In genomic region chr1:56286386-56287045, GRCm38 (mm10) we compare ENCODE assay signal across 17 mouse cellular contexts.
DNase-seq lines count a peak whose midpoint lies in the region; ATAC-seq and TF ChIP-seq lines count a peak whose summit lies in the region.
"Had no signal": no experiment of that assay in that cellular context is flagged by ENCODE, and none has a peak within 500 bp of the region (broad histone marks: within the 10 kb centered on the region; RNA-seq: fewer than 3 reads in every experiment).

No protein-coding gene starts in this region.

- no peak for ATAC-seq in hindbrain, embryonic 11.5 days (ENCODE audit: low FRiP score)
- no peak for ATAC-seq in hindbrain, embryonic 14.5 days (ENCODE audit: low FRiP score)
- ATAC-seq: forebrain, embryonic 13.5 days; liver, embryonic 12.5 days had no signal

- no peaks in the 10 kb centered on the region for H3K27me3 ChIP-seq in hindbrain, embryonic 11.5 days (ENCODE audit: control insufficient read depth, insufficient read depth, low read length)
- no peaks in the 10 kb centered on the region for H3K27me3 ChIP-seq in hindbrain, embryonic 14.5 days (ENCODE audit: control insufficient read depth, insufficient read depth, low read length)
- H3K27me3 ChIP-seq: embryonic facial prominence, embryonic 15.5 days; forebrain, embryonic 13.5 days; hindbrain, embryonic 15.5 days; liver, embryonic 12.5 days; midbrain, embryonic 12.5 days had no signal

- no peaks in the 10 kb centered on the region for H3K36me3 ChIP-seq in hindbrain, embryonic 11.5 days (ENCODE audit: control insufficient read depth, insufficient read depth, low read length)
- no peaks in the 10 kb centered on the region for H3K36me3 ChIP-seq in hindbrain, embryonic 14.5 days (replicated peaks; ENCODE audit: control insufficient read depth, insufficient read depth)
- H3K36me3 ChIP-seq: embryonic facial prominence, embryonic 15.5 days; hindbrain, embryonic 15.5 days; liver, embryonic 12.5 days; midbrain, embryonic 12.5 days had no signal

- intact Hi-C loops in gastrocnemius, adult 2 months (cut with DNase I), result no loop called here

- H3K4me2 ChIP-seq in hindbrain, embryonic 11.5 days (replicated peaks; ENCODE audit: low read depth, low read length), result no peak overlapping the region
- H3K4me2 ChIP-seq in hindbrain, embryonic 14.5 days (replicated peaks), result no peak overlapping the region
- H3K4me2 ChIP-seq: embryonic facial prominence, embryonic 15.5 days; forebrain, embryonic 13.5 days; hindbrain, embryonic 15.5 days; liver, embryonic 12.5 days; midbrain, embryonic 12.5 days had no signal

- no peak overlapping the region for H3K27ac ChIP-seq in hindbrain, embryonic 11.5 days (ENCODE audit: low read depth, low read length)
- H3K27ac ChIP-seq in hindbrain, embryonic 14.5 days, result no peak overlapping the region
- H3K27ac ChIP-seq in gastrocnemius, adult 2 months, result no peak overlapping the region
- H3K27ac ChIP-seq: embryonic facial prominence, embryonic 15.5 days; forebrain, embryonic 13.5 days; hindbrain, embryonic 15.5 days; liver, embryonic 12.5 days; midbrain, embryonic 12.5 days had no signal

- H3K4me3 ChIP-seq in hindbrain, embryonic 11.5 days (ENCODE audit: low read depth, low read length), result no peak overlapping the region
- H3K4me3 ChIP-seq in hindbrain, embryonic 14.5 days (replicated peaks; ENCODE audit: low read length), result no peak overlapping the region
- H3K4me3 ChIP-seq in gastrocnemius, adult 2 months, result no peak overlapping the region
- H3K4me3 ChIP-seq: embryonic facial prominence, embryonic 15.5 days; forebrain, embryonic 13.5 days; hindbrain, embryonic 15.5 days; liver, embryonic 12.5 days; midbrain, embryonic 12.5 days; myocyte had no signal

- H3K9me3 ChIP-seq in hindbrain, embryonic 11.5 days (ENCODE audit: control insufficient read depth, low read length), result no peaks in the 10 kb centered on the region
- no peaks in the 10 kb centered on the region for H3K9me3 ChIP-seq in hindbrain, embryonic 14.5 days (ENCODE audit: control insufficient read depth, low read length)
- H3K9me3 ChIP-seq: embryonic facial prominence, embryonic 15.5 days; forebrain, embryonic 13.5 days; hindbrain, embryonic 15.5 days; liver, embryonic 12.5 days; midbrain, embryonic 12.5 days had no signal

- TF ChIP-seq CTCF in gastrocnemius, adult 2 months (IDR thresholded peaks at IDR 0.05), result no peak

- H3K4me1 ChIP-seq in hindbrain, embryonic 11.5 days (replicated peaks; ENCODE audit: control insufficient read depth, insufficient read depth, low read length), result no peaks in the 10 kb centered on the region
- no peaks in the 10 kb centered on the region for H3K4me1 ChIP-seq in hindbrain, embryonic 14.5 days (replicated peaks; ENCODE audit: control insufficient read depth, insufficient read depth, low read length)
- H3K4me1 ChIP-seq: embryonic facial prominence, embryonic 15.5 days; hindbrain, embryonic 15.5 days; liver, embryonic 12.5 days; midbrain, embryonic 12.5 days had no signal

- H3K9ac ChIP-seq in hindbrain, embryonic 11.5 days (ENCODE audit: low read depth, low read length), result no peak overlapping the region
- H3K9ac ChIP-seq in hindbrain, embryonic 14.5 days, result no peak overlapping the region
- H3K9ac ChIP-seq: embryonic facial prominence, embryonic 15.5 days; forebrain, embryonic 13.5 days; hindbrain, embryonic 15.5 days; liver, embryonic 12.5 days; midbrain, embryonic 12.5 days had no signal

- peak; percentile 3 for DNase-seq in hindbrain, embryonic 11.5 days (ENCODE audit: low spot score)
- DNase-seq in hindbrain, embryonic 14.5 days (ENCODE audit: low spot score), result no peak
- DNase-seq in embryo, embryonic 9.5 days (ENCODE audit: extremely low spot score), result peak; percentile 29
- peak; percentile 52 to 56 for DNase-seq in kidney, adult 8-10 months
- peak; percentile 40 to 64 for DNase-seq in kidney, postnatal 36 days
- DNase-seq in gastrocnemius, adult 2 months, result no peak
- no peak for DNase-seq in lung, postnatal 36 days
- DNase-seq: cerebellum, postnatal 14 days; lung, postnatal 4 days; right cerebral cortex, postnatal 25 days; thymus, postnatal 25 days had no signal

- 64% methylated on average over 12 of the region's 12 CpGs for WGBS in hindbrain, embryonic 11.5 days
- 71% methylated on average over 12 of the region's 12 CpGs for WGBS in hindbrain, embryonic 14.5 days

Comparison
In these comparisons a context has a peak if more than half of its experiments do, and no peak if none do; other contexts are left out.
1. DNase-seq: peak in hindbrain, embryonic 11.5 days (single experiment), embryo, embryonic 9.5 days (single experiment), kidney, adult 8-10 months (2 of 2) and kidney, postnatal 36 days (2 of 2); none in hindbrain, embryonic 14.5 days (single experiment), gastrocnemius, adult 2 months (single experiment) and lung, postnatal 36 days (single experiment).